Mouse (Mus musculus): ENCODE results near the gene Rsl1. TPM values are rescaled to one million over a fixed set of nuclear protein-coding genes. Genes with fewer than 3 reads are reported as not detected.
"Not testable (repeated sequence)": the region's sequence is repeated elsewhere in the genome, so short reads cannot be mapped to it uniquely, and the experiment has no call there.

Gene Rsl1
- total RNA-seq (2021) (1 to 10 TPM; 3.0 to 3.4 TPM), polyA plus RNA-seq (2012; rRNA removed) (1.5 and 2.5 TPM in 2 replicates)
- long read RNA-seq = 0 reads

DNA sequence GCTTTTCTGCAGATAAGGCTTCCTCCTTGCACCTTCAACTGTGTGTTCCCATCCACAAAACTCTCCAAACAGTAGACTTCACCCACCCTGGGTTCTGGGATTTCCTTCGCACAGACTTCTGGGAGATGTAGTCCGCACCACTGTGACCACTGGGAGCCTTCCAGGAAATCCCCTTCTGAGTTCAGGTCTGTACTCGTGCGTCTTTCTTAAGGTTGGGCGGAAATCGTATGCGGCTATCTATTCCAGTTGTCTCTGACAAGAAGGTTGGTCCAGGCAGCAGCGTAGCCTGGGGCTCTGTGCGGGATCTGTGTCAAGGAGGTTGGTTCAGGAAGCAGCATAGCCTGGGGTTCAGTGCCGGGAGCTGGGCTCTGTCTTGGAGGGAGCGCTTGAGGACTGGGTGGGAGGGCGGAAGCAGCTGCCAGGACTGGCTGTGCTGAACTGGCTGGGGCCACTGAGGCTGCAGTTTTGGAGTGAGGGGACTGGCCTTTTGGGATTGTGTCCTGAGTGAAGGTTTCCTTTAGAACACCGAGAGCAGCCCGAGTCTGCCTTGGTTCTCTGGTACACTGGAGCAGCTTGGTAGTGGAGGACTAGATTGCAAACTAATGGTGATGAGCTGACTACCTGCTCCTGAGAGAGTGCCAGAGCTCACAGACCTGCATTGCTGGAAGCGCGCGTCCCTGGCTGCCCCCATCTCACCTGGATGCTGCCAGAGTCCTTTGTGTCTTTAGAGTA is at the start of gene Rsl1:
TSS of gene Rsl1 (plus strand) at position 192 of the 732 bp plus-strand sequence.
- H3K36me3 ChIP-seq (ENCODE audit: control insufficient read depth, insufficient read depth, low read length); H3K4me1 ChIP-seq (ENCODE audit: control insufficient read depth, insufficient read depth, low read length); H3K79me2 ChIP-seq (replicated peaks; ENCODE audit: control insufficient read depth, insufficient read depth, low read length); H3K27me3 ChIP-seq (ENCODE audit: control insufficient read depth, insufficient read depth, low read length): not testable (repeated sequence)
- peak within 1 kb of the TSS; percentile 71 for H3K4me3 ChIP-seq
- intact Hi-C loops (cut with DNase I) = loop anchor here (2.0 to 10.0 kb wide), 5 partner anchors 20 to 312 kb away; partner anchors contain the start of genes Zfp429, Zfp712, Zfp759 and Zfp874b
- peak within 1 kb of the TSS; percentile 92 for H3K9ac ChIP-seq (ENCODE audit: low read depth, low read length)
- TF ChIP-seq POLR2A (IDR thresholded peaks at IDR 0.05; ENCODE audit: insufficient read depth, low read depth, low read length) = peak; percentile 46; the same call in 1 of the 2 replicates
- peak; percentile 83 to 88 for DNase-seq
- WGBS = 0% methylated on average over 17 of the region's 17 CpGs
- peak within 1 kb of the TSS; percentile 52 for H3K27ac ChIP-seq

DNA sequence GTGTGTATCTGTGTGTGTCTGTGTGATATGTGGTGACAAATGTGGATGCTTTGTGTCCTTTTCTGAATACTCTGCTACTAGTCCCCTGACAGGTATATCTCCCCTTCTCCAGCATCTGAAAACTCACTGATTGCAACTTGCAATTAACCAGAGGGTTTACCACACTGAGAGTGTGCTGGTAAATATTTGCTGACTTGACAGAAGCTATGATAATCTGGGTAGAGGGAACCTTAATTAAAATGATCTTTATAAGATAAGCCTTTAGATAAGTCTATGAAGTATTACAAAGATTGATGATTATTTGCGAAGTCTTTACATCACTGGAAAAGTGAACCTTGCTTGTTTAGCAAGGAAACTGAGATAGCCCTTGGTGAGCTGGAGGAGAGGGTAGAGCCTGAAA is 48.5 kb upstream of the Rsl1 start:
- H3K27ac ChIP-seq = no peak overlapping the region
- peaks cover 3% of the 10 kb centered on the region; the same call in 1 of the 2 replicates for H3K36me3 ChIP-seq (ENCODE audit: control insufficient read depth, insufficient read depth, low read length)
- H3K9ac ChIP-seq (ENCODE audit: low read depth, low read length) = no peak overlapping the region
- intact Hi-C loops (cut with DNase I) = loop anchor here (10.0 kb wide), 1 partner anchor 50 kb away; the partner anchor contains the start of gene Rsl1
- no peaks in the 10 kb centered on the region for H3K79me2 ChIP-seq (replicated peaks; ENCODE audit: control insufficient read depth, insufficient read depth, low read length)
- H3K27me3 ChIP-seq (ENCODE audit: control insufficient read depth, insufficient read depth, low read length) = no peaks in the 10 kb centered on the region
- TF ChIP-seq EP300 (IDR thresholded peaks at IDR 0.05; ENCODE audit: insufficient read depth, low read depth, low read length) = no peak
- no peak for TF ChIP-seq POLR2A (IDR thresholded peaks at IDR 0.05; ENCODE audit: insufficient read depth, low read depth, low read length)
- no peak for TF ChIP-seq CTCF (IDR thresholded peaks at IDR 0.05)
- WGBS = 94% methylated on average over 1 of the region's 1 CpGs
- 0 out of 2 replicates have a peak, but pooled peaks cover 2% of the 10 kb centered on the region for H3K4me1 ChIP-seq (ENCODE audit: control insufficient read depth, insufficient read depth, low read length)
- DNase-seq = no peak
- H3K4me3 ChIP-seq = no peak overlapping the region

DNA sequence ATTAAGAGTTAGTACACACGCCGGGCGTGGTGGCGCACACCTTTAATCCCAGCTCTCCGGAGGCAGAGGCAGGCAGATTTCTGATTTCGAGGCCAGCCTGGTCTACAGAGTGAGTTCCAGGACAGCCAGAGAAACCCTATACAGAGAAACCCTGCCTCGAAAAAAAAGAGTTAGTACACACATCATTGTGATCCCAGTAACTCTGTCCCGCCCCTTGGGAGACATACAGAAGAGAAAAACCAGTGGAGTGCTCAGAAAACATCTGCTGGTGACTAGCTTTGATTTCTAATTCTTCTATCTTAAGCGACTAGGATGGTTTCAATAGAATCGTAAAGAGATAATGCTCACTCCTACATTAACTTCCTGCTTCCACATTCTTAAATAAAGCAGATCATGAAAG is 45.5 kb upstream of the Rsl1 start:
- H3K79me2 ChIP-seq (replicated peaks; ENCODE audit: control insufficient read depth, insufficient read depth, low read length); H3K27me3 ChIP-seq (ENCODE audit: control insufficient read depth, insufficient read depth, low read length); H3K36me3 ChIP-seq (ENCODE audit: control insufficient read depth, insufficient read depth, low read length); H3K9ac ChIP-seq (ENCODE audit: low read depth, low read length); H3K27ac ChIP-seq; H3K4me1 ChIP-seq (ENCODE audit: control insufficient read depth, insufficient read depth, low read length); DNase-seq: not testable (repeated sequence)
- H3K4me3 ChIP-seq = peak overlapping the region; percentile 55
- WGBS = 73% methylated on average over 10 of the region's 10 CpGs
- intact Hi-C loops (cut with DNase I) = loop anchor here (5.0 to 10.0 kb wide), 3 partner anchors 47 to 510 kb away; partner anchors contain the start of genes Gm49345, Rsl1 and Zfp729a

GRCm38 (mm10) chr13:67128038-67128721 is 44.8 kb upstream of the Rsl1 start:
- intact Hi-C loops (cut with DNase I) = loop anchor here (1.0 to 10.0 kb wide), 4 partner anchors 20 to 509 kb away; partner anchors contain the start of genes Gm28557, Gm49345, Rsl1 and Zfp729a
- Histone ChIP-seq H3K4me1 (ENCODE audit: control insufficient read depth, insufficient read depth, low read length) (0 out of 2 replicates have a peak, but pooled peaks cover 2% of the 10 kb centered on the region), H3K4me3 (peak overlapping the region; percentile 55), H3K27me3 (ENCODE audit: control insufficient read depth, insufficient read depth, low read length) (no peaks in the 10 kb centered on the region), H3K36me3 (ENCODE audit: control insufficient read depth, insufficient read depth, low read length) (peaks cover 3% of the 10 kb centered on the region; the same call in 1 of the 2 replicates), H3K79me2 (replicated peaks; ENCODE audit: control insufficient read depth, insufficient read depth, low read length) (no peaks in the 10 kb centered on the region), H3K9ac (ENCODE audit: low read depth, low read length) (peak overlapping the region; percentile 83), H3K27ac (peak overlapping the region; percentile 61)
- peak; percentile 84 to 86 for DNase-seq
- TF ChIP-seq CTCF (IDR thresholded peaks at IDR 0.05) (peak; percentile 55), EP300 (IDR thresholded peaks at IDR 0.05; ENCODE audit: insufficient read depth, low read depth, low read length) (no peak; the same call in 1 of the 2 replicates), POLR2A (IDR thresholded peaks at IDR 0.05; ENCODE audit: insufficient read depth, low read depth, low read length) (0 out of 2 replicates have a peak, but pooled peaks have one; percentile 48)
- WGBS = 1% methylated on average over 18 of the region's 18 CpGs

DNA sequence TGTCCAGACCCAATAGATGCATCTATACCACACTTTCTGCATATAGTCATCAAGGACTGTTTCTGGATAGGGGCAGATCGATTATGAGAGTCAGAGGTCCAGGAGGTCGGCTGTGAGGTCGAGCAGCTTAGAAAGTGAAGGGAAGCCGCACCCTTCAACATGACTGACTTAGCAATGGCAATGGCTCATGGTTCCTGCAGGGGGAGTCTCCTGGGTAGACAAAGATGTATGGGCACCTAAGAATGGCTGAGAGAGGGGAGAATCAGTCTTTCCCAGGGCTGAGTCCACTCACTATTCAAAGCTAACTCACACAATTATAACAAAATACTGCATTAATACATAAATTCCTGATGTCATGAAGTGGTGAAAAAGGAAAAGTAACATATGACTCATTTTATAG is 6.9 kb upstream of the Rsl1 start:
- H3K36me3 ChIP-seq (ENCODE audit: control insufficient read depth, insufficient read depth, low read length); H3K4me3 ChIP-seq; H3K27me3 ChIP-seq (ENCODE audit: control insufficient read depth, insufficient read depth, low read length); H3K4me1 ChIP-seq (ENCODE audit: control insufficient read depth, insufficient read depth, low read length); DNase-seq; H3K9ac ChIP-seq (ENCODE audit: low read depth, low read length); H3K27ac ChIP-seq; intact Hi-C loops (cut with DNase I); H3K79me2 ChIP-seq (replicated peaks; ENCODE audit: control insufficient read depth, insufficient read depth, low read length): not testable (repeated sequence)
- 49% methylated on average over 4 of the region's 4 CpGs for WGBS

DNA sequence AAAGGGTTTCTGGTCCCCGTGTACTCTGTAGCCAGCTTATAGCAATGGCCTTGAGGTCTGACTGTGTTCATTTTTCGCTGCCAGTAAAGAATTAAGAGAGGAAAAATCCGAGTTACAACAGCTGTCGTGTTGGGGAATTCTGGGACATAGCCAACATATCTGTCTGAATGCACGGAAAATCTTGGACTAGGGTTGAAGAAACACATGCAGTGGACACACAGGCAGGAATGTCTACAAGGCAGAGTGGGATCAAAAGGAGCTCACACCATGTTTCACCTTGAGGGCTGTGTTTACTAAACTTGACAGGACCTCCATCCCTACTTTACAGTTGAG is 707 bp downstream of the Rsl1 start:
- no peak for DNase-seq
- Histone ChIP-seq H3K4me1 (ENCODE audit: control insufficient read depth, insufficient read depth, low read length) (no peaks in the 10 kb centered on the region), H3K36me3 (ENCODE audit: control insufficient read depth, insufficient read depth, low read length) (no peaks in the 10 kb centered on the region), H3K79me2 (replicated peaks; ENCODE audit: control insufficient read depth, insufficient read depth, low read length) (no peaks in the 10 kb centered on the region), H3K27me3 (ENCODE audit: control insufficient read depth, insufficient read depth, low read length) (no peaks in the 10 kb centered on the region), H3K27ac (no peak overlapping the region), H3K4me3 (peak overlapping the region; percentile 71), H3K9ac (ENCODE audit: low read depth, low read length) (peak overlapping the region; percentile 42; the same call in 1 of the 2 replicates)
- intact Hi-C loops (cut with DNase I) = loop anchor here (2.0 to 10.0 kb wide), 5 partner anchors 19 to 311 kb away; partner anchors contain the start of genes Zfp429, Zfp712, Zfp759 and Zfp874b
- TF ChIP-seq POLR2A (IDR thresholded peaks at IDR 0.05; ENCODE audit: insufficient read depth, low read depth, low read length) (no peak), CTCF (IDR thresholded peaks at IDR 0.05) (no peak), EP300 (IDR thresholded peaks at IDR 0.05; ENCODE audit: insufficient read depth, low read depth, low read length) (no peak)
- WGBS = 14% methylated on average over 5 of the region's 5 CpGs

All from heart, adult 2 months (tissue).